Mouse (Mus musculus): ENCODE measurements at regions not wholly inside any gene's neighbourhood (a gene's known extent, or its start where the extent isn't known, plus 50 kb on each side); places are given as distances from the start of the nearest gene placed in this dataset.

- no peak overlapping the region for H3K4me2 ChIP-seq (replicated peaks)
- WGBS = 58% methylated on average over 8 of the region's 8 CpGs
- H3K9ac ChIP-seq = no peak overlapping the region
- H3K27me3 ChIP-seq = no peaks in the 10 kb centered on the region
- H3K9me3 ChIP-seq = no peaks in the 10 kb centered on the region
- no peak overlapping the region for H3K27ac ChIP-seq
- ATAC-seq (ENCODE audit: insufficient number of reproducible peaks, insufficient read depth, low FRiP score, low TSS enrichment) = no peak
- H3K4me1 ChIP-seq = no peaks in the 10 kb centered on the region
- H3K4me3 ChIP-seq = no peak overlapping the region
- no peaks in the 10 kb centered on the region for H3K36me3 ChIP-seq
These were observed 750.9 kb downstream of the Gm826 start for GRCm38 (mm10) chr2:159583103-159583502.

- Histone ChIP-seq H3K27ac (no peak overlapping the region), H3K4me1 (no peaks in the 10 kb centered on the region), H3K9ac (no peak overlapping the region), H3K27me3 (no peaks in the 10 kb centered on the region), H3K9me3 (no peaks in the 10 kb centered on the region), H3K4me2 (replicated peaks) (no peak overlapping the region), H3K4me3 (no peak overlapping the region), H3K36me3 (no peaks in the 10 kb centered on the region)
- no peak for ATAC-seq (ENCODE audit: insufficient number of reproducible peaks, insufficient read depth, low FRiP score, low TSS enrichment)
These were observed 749.3 kb downstream of the Gm826 start for GRCm38 (mm10) chr2:159584641-159585040.

GRCm38 (mm10) chr2:159586697-159587473, 747.1 kb downstream of the Gm826 start:
- 52% methylated on average over 6 of the region's 6 CpGs for WGBS
- no peak for ATAC-seq (ENCODE audit: insufficient number of reproducible peaks, insufficient read depth, low FRiP score, low TSS enrichment)
- Histone ChIP-seq H3K27me3 (no peaks in the 10 kb centered on the region), H3K9me3 (no peaks in the 10 kb centered on the region), H3K36me3 (no peaks in the 10 kb centered on the region), H3K9ac (no peak overlapping the region), H3K4me3 (no peak overlapping the region), H3K4me1 (no peaks in the 10 kb centered on the region), H3K4me2 (replicated peaks) (no peak overlapping the region), H3K27ac (no peak overlapping the region)

- 80% methylated on average over 2 of the region's 2 CpGs for WGBS
- no peak overlapping the region for H3K4me3 ChIP-seq
These were observed 742.4 kb downstream of the Gm826 start for GRCm38 (mm10) chr2:159591396-159592124.

GRCm38 (mm10) chr2:159592841-159593240, 741.1 kb downstream of the Gm826 start:
- 0 out of 2 replicates have a peak, but pooled peaks cover 5% of the 10 kb centered on the region for H3K4me1 ChIP-seq
- H3K36me3 ChIP-seq = no peaks in the 10 kb centered on the region
- 65% methylated on average over 5 of the region's 5 CpGs for WGBS
- H3K27me3 ChIP-seq = no peaks in the 10 kb centered on the region
- no peak overlapping the region for H3K27ac ChIP-seq
- ATAC-seq (ENCODE audit: insufficient number of reproducible peaks, insufficient read depth, low FRiP score, low TSS enrichment) = no peak
- no peak overlapping the region for H3K4me2 ChIP-seq (replicated peaks)
- H3K9ac ChIP-seq = no peak overlapping the region
- no peak overlapping the region for H3K4me3 ChIP-seq
- no peaks in the 10 kb centered on the region for H3K9me3 ChIP-seq

More at GRCm38 (mm10) chr2:159591396-159592124, 742.4 kb downstream of the Gm826 start:
- Histone ChIP-seq H3K4me2 (replicated peaks) (no peak overlapping the region), H3K27ac (no peak overlapping the region), H3K36me3 (no peaks in the 10 kb centered on the region), H3K9ac (no peak overlapping the region), H3K27me3 (no peaks in the 10 kb centered on the region), H3K9me3 (no peaks in the 10 kb centered on the region), H3K4me1 (0 out of 2 replicates have a peak, but pooled peaks cover 5% of the 10 kb centered on the region)
- ATAC-seq (ENCODE audit: insufficient number of reproducible peaks, insufficient read depth, low FRiP score, low TSS enrichment) = no peak

GRCm38 (mm10) chr2:159596285-159596684, 737.7 kb downstream of the Gm826 start:
- Histone ChIP-seq H3K36me3 (no peaks in the 10 kb centered on the region), H3K27me3 (no peaks in the 10 kb centered on the region), H3K4me1 (0 out of 2 replicates have a peak, but pooled peaks cover 5% of the 10 kb centered on the region), H3K4me3 (no peak overlapping the region), H3K9ac (no peak overlapping the region), H3K9me3 (no peaks in the 10 kb centered on the region), H3K4me2 (replicated peaks) (no peak overlapping the region), H3K27ac (no peak overlapping the region)
- 54% methylated on average over 6 of the region's 6 CpGs for WGBS
- no peak for ATAC-seq (ENCODE audit: insufficient number of reproducible peaks, insufficient read depth, low FRiP score, low TSS enrichment)

- H3K4me1 ChIP-seq = 0 out of 2 replicates have a peak, but pooled peaks cover 5% of the 10 kb centered on the region
- H3K27ac ChIP-seq = no peak overlapping the region
- H3K9ac ChIP-seq = no peak overlapping the region
- no peak overlapping the region for H3K4me3 ChIP-seq
- H3K9me3 ChIP-seq = no peaks in the 10 kb centered on the region
- no peaks in the 10 kb centered on the region for H3K27me3 ChIP-seq
- no peak for ATAC-seq (ENCODE audit: insufficient number of reproducible peaks, insufficient read depth, low FRiP score, low TSS enrichment)
- no peak overlapping the region for H3K4me2 ChIP-seq (replicated peaks)
- 57% methylated on average over 3 of the region's 3 CpGs for WGBS
- no peaks in the 10 kb centered on the region for H3K36me3 ChIP-seq
These were observed 735.9 kb downstream of the Gm826 start for GRCm38 (mm10) chr2:159598080-159598479.

- Histone ChIP-seq H3K27ac (no peak overlapping the region), H3K4me1 (no peaks in the 10 kb centered on the region), H3K27me3 (no peaks in the 10 kb centered on the region), H3K4me2 (replicated peaks) (no peak overlapping the region), H3K9ac (no peak overlapping the region), H3K9me3 (no peaks in the 10 kb centered on the region), H3K36me3 (no peaks in the 10 kb centered on the region), H3K4me3 (no peak overlapping the region)
- no peak for ATAC-seq (ENCODE audit: insufficient number of reproducible peaks, insufficient read depth, low FRiP score, low TSS enrichment)
- 39% methylated on average over 3 of the region's 3 CpGs for WGBS
These were observed 726.8 kb downstream of the Gm826 start for GRCm38 (mm10) chr2:159607191-159607590.

- Histone ChIP-seq H3K36me3 (no peaks in the 10 kb centered on the region), H3K9me3 (no peaks in the 10 kb centered on the region), H3K4me3 (no peak overlapping the region), H3K27ac (no peak overlapping the region), H3K27me3 (no peaks in the 10 kb centered on the region), H3K9ac (no peak overlapping the region), H3K4me1 (no peaks in the 10 kb centered on the region), H3K4me2 (replicated peaks) (no peak overlapping the region)
- ATAC-seq (ENCODE audit: insufficient number of reproducible peaks, insufficient read depth, low FRiP score, low TSS enrichment) = no peak
- WGBS = 60% methylated on average over 4 of the region's 4 CpGs
These were observed 723.5 kb downstream of the Gm826 start for GRCm38 (mm10) chr2:159610451-159610850.

- H3K9me3 ChIP-seq = no peaks in the 10 kb centered on the region
- no peak overlapping the region for H3K9ac ChIP-seq
- no peak overlapping the region for H3K4me2 ChIP-seq (replicated peaks)
- H3K27ac ChIP-seq = no peak overlapping the region
- ATAC-seq (ENCODE audit: insufficient number of reproducible peaks, insufficient read depth, low FRiP score, low TSS enrichment) = no peak
- WGBS = 32% methylated on average over 4 of the region's 4 CpGs
- no peaks in the 10 kb centered on the region for H3K36me3 ChIP-seq
- no peak overlapping the region for H3K4me3 ChIP-seq
- no peaks in the 10 kb centered on the region for H3K27me3 ChIP-seq
- H3K4me1 ChIP-seq = no peaks in the 10 kb centered on the region
These were observed 717.3 kb downstream of the Gm826 start for GRCm38 (mm10) chr2:159616685-159617084.

GRCm38 (mm10) chr2:159621261-159621660, 712.7 kb downstream of the Gm826 start:
- ATAC-seq (ENCODE audit: insufficient number of reproducible peaks, insufficient read depth, low FRiP score, low TSS enrichment) = no peak
- H3K27me3 ChIP-seq = no peaks in the 10 kb centered on the region
- no peaks in the 10 kb centered on the region for H3K4me1 ChIP-seq
- no peak overlapping the region for H3K9ac ChIP-seq
- no peak overlapping the region for H3K27ac ChIP-seq
- H3K4me3 ChIP-seq = no peak overlapping the region
- 87% methylated on average over 6 of the region's 6 CpGs for WGBS
- no peaks in the 10 kb centered on the region for H3K36me3 ChIP-seq
- H3K9me3 ChIP-seq = no peaks in the 10 kb centered on the region
- H3K4me2 ChIP-seq (replicated peaks) = no peak overlapping the region

GRCm38 (mm10) chr2:159622141-159622669, 711.8 kb downstream of the Gm826 start:
- Histone ChIP-seq H3K9ac (no peak overlapping the region), H3K27ac (no peak overlapping the region), H3K9me3 (no peaks in the 10 kb centered on the region), H3K4me1 (no peaks in the 10 kb centered on the region), H3K36me3 (no peaks in the 10 kb centered on the region), H3K27me3 (no peaks in the 10 kb centered on the region), H3K4me3 (no peak overlapping the region), H3K4me2 (replicated peaks) (no peak overlapping the region)
- ATAC-seq (ENCODE audit: insufficient number of reproducible peaks, insufficient read depth, low FRiP score, low TSS enrichment) = no peak
- WGBS = 53% methylated on average over 5 of the region's 5 CpGs

Measured in embryonic facial prominence, embryonic 12.5 days (tissue).